Mouse (Mus musculus): Measurements from ENCODE around the gene Mrto4. TPM values are rescaled to one million over a fixed set of nuclear protein-coding genes. Genes with fewer than 3 reads are reported as not detected.
"Not testable (repeated sequence)": the region's sequence is repeated elsewhere in the genome, so short reads cannot be mapped to it uniquely, and the experiment has no call there.

Mrto4 gene
- polyA plus RNA-seq (2011; ENCODE audit: insufficient read depth, insufficient read length, low read depth, missing spikeins): 112 and 122 TPM in 2 replicates

GRCm38 (mm10) chr4:139351931-139352711 lies at the start of gene Mrto4, which contains the start of the genes Emc1 and Ubr4:
TSS of gene Mrto4 (minus strand) at chr4:139352576.
TSS of gene Emc1 (plus strand) at chr4:139352587.
TSS of gene Ubr4 (plus strand) at chr4:139352609.
- H3K4me3 ChIP-seq (ENCODE audit: low read depth, low read length): peak within 1 kb of the TSS; percentile 100
- 0 out of 2 replicates have a peak within 1 kb of the TSS, but pooled peaks have one; percentile 29 for H3K27ac ChIP-seq (ENCODE audit: insufficient read depth, low read length)
- no peaks in the 10 kb centered on the region for H3K9me3 ChIP-seq (replicated peaks; ENCODE audit: control insufficient read depth, insufficient read depth, low read length, poor library complexity, severe bottlenecking)
- H3K27me3 ChIP-seq (ENCODE audit: control insufficient read depth, insufficient read depth, low read length, poor library complexity, severe bottlenecking): no peaks in the 10 kb centered on the region
- H3K4me1 ChIP-seq (ENCODE audit: control insufficient read depth, insufficient read depth, low read length): no peaks in the 10 kb centered on the region
- H3K36me3 ChIP-seq (ENCODE audit: control insufficient read depth, insufficient read depth, low read length, poor library complexity, severe bottlenecking): peaks cover 19% of the 10 kb centered on the region
- TF ChIP-seq EP300 (IDR thresholded peaks at IDR 0.05; ENCODE audit: insufficient read depth, low read depth, low read length) (no peak), CTCF (IDR thresholded peaks at IDR 0.05; ENCODE audit: low read depth, low read length) (no peak), POLR2A (IDR thresholded peaks at IDR 0.05; ENCODE audit: insufficient read depth, low read length) (no peak)
- peak within 1 kb of the TSS; percentile 88 for H3K9ac ChIP-seq (ENCODE audit: low read depth, poor library complexity, severe bottlenecking)

GRCm38 (mm10) chr4:139400487-139400886 lies 48.1 kb upstream of the Mrto4 start:
- Histone ChIP-seq H3K27ac (ENCODE audit: insufficient read depth, low read length) (no peak overlapping the region), H3K4me3 (ENCODE audit: low read depth, low read length) (no peak overlapping the region), H3K27me3 (ENCODE audit: control insufficient read depth, insufficient read depth, low read length, poor library complexity, severe bottlenecking) (no peaks in the 10 kb centered on the region), H3K9me3 (replicated peaks; ENCODE audit: control insufficient read depth, insufficient read depth, low read length, poor library complexity, severe bottlenecking) (no peaks in the 10 kb centered on the region), H3K4me1 (ENCODE audit: control insufficient read depth, insufficient read depth, low read length) (no peaks in the 10 kb centered on the region), H3K36me3 (ENCODE audit: control insufficient read depth, insufficient read depth, low read length, poor library complexity, severe bottlenecking) (peaks cover 65% of the 10 kb centered on the region), H3K9ac (ENCODE audit: low read depth, poor library complexity, severe bottlenecking) (no peak overlapping the region)
- no peak for TF ChIP-seq POLR2A (IDR thresholded peaks at IDR 0.05; ENCODE audit: insufficient read depth, low read length)

- Histone ChIP-seq H3K4me3 (ENCODE audit: low read depth, low read length) (no peak overlapping the region), H3K27ac (ENCODE audit: insufficient read depth, low read length) (no peak overlapping the region), H3K9ac (ENCODE audit: low read depth, poor library complexity, severe bottlenecking) (no peak overlapping the region), H3K27me3 (ENCODE audit: control insufficient read depth, insufficient read depth, low read length, poor library complexity, severe bottlenecking) (no peaks in the 10 kb centered on the region), H3K4me1 (ENCODE audit: control insufficient read depth, insufficient read depth, low read length) (no peaks in the 10 kb centered on the region), H3K9me3 (replicated peaks; ENCODE audit: control insufficient read depth, insufficient read depth, low read length, poor library complexity, severe bottlenecking) (no peaks in the 10 kb centered on the region), H3K36me3 (ENCODE audit: control insufficient read depth, insufficient read depth, low read length, poor library complexity, severe bottlenecking) (peaks cover 68% of the 10 kb centered on the region)
- TF ChIP-seq POLR2A (IDR thresholded peaks at IDR 0.05; ENCODE audit: insufficient read depth, low read length) (no peak), CTCF (IDR thresholded peaks at IDR 0.05; ENCODE audit: low read depth, low read length) (no peak), EP300 (IDR thresholded peaks at IDR 0.05; ENCODE audit: insufficient read depth, low read depth, low read length) (no peak)
Observed at GRCm38 (mm10) chr4:139395431-139395830, 43.1 kb upstream of the Mrto4 start.

- no peak overlapping the region for H3K9ac ChIP-seq (ENCODE audit: low read depth, poor library complexity, severe bottlenecking)
- no peak overlapping the region for H3K4me3 ChIP-seq (ENCODE audit: low read depth, low read length)
- no peak overlapping the region for H3K27ac ChIP-seq (ENCODE audit: insufficient read depth, low read length)
- H3K27me3 ChIP-seq (ENCODE audit: control insufficient read depth, insufficient read depth, low read length, poor library complexity, severe bottlenecking): no peaks in the 10 kb centered on the region
- no peaks in the 10 kb centered on the region for H3K9me3 ChIP-seq (replicated peaks; ENCODE audit: control insufficient read depth, insufficient read depth, low read length, poor library complexity, severe bottlenecking)
- TF ChIP-seq POLR2A (IDR thresholded peaks at IDR 0.05; ENCODE audit: insufficient read depth, low read length) (no peak), EP300 (IDR thresholded peaks at IDR 0.05; ENCODE audit: insufficient read depth, low read depth, low read length) (no peak), CTCF (IDR thresholded peaks at IDR 0.05; ENCODE audit: low read depth, low read length) (no peak)
- H3K36me3 ChIP-seq (ENCODE audit: control insufficient read depth, insufficient read depth, low read length, poor library complexity, severe bottlenecking): peaks cover 36% of the 10 kb centered on the region
- peaks cover 1% of the 10 kb centered on the region for H3K4me1 ChIP-seq (ENCODE audit: control insufficient read depth, insufficient read depth, low read length)
Observed at GRCm38 (mm10) chr4:139389557-139389956, 37.2 kb upstream of the Mrto4 start.

GRCm38 (mm10) chr4:139386869-139387319 lies 34.5 kb upstream of the Mrto4 start:
- TF ChIP-seq POLR2A (IDR thresholded peaks at IDR 0.05; ENCODE audit: insufficient read depth, low read length): no peak
- no peak for TF ChIP-seq EP300 (IDR thresholded peaks at IDR 0.05; ENCODE audit: insufficient read depth, low read depth, low read length)
- TF ChIP-seq CTCF (IDR thresholded peaks at IDR 0.05; ENCODE audit: low read depth, low read length): no peak
- H3K27ac ChIP-seq (ENCODE audit: insufficient read depth, low read length): 0 out of 2 replicates have a peak overlapping the region, but pooled peaks have one; percentile 31

GRCm38 (mm10) chr4:139385841-139386240 lies 33.5 kb upstream of the Mrto4 start:
- H3K36me3 ChIP-seq (ENCODE audit: control insufficient read depth, insufficient read depth, low read length, poor library complexity, severe bottlenecking); H3K27ac ChIP-seq (ENCODE audit: insufficient read depth, low read length); H3K27me3 ChIP-seq (ENCODE audit: control insufficient read depth, insufficient read depth, low read length, poor library complexity, severe bottlenecking); H3K4me1 ChIP-seq (ENCODE audit: control insufficient read depth, insufficient read depth, low read length); H3K4me3 ChIP-seq (ENCODE audit: low read depth, low read length); H3K9me3 ChIP-seq (replicated peaks; ENCODE audit: control insufficient read depth, insufficient read depth, low read length, poor library complexity, severe bottlenecking); H3K9ac ChIP-seq (ENCODE audit: low read depth, poor library complexity, severe bottlenecking): not testable (repeated sequence)

More at GRCm38 (mm10) chr4:139386869-139387319, 34.5 kb upstream of the Mrto4 start:
- Histone ChIP-seq H3K9ac (ENCODE audit: low read depth, poor library complexity, severe bottlenecking) (no peak overlapping the region), H3K4me3 (ENCODE audit: low read depth, low read length) (no peak overlapping the region), H3K36me3 (ENCODE audit: control insufficient read depth, insufficient read depth, low read length, poor library complexity, severe bottlenecking) (peaks cover 14% of the 10 kb centered on the region), H3K4me1 (ENCODE audit: control insufficient read depth, insufficient read depth, low read length) (peaks cover 2% of the 10 kb centered on the region), H3K9me3 (replicated peaks; ENCODE audit: control insufficient read depth, insufficient read depth, low read length, poor library complexity, severe bottlenecking) (no peaks in the 10 kb centered on the region), H3K27me3 (ENCODE audit: control insufficient read depth, insufficient read depth, low read length, poor library complexity, severe bottlenecking) (no peaks in the 10 kb centered on the region)
